Mouse (Mus musculus) heart, embryonic 16.5 days (tissue): ENCODE results near the gene Ak7. TPM values are rescaled to one million over a fixed set of nuclear protein-coding genes. Genes with fewer than 3 reads are reported as not detected.

Experiments
- ATAC-seq: fragments of 200-750 bp; cut with Nextera tagmentation; replicated peaks from 2 replicates; pipeline ENCODE4 v1.8.0; 2017; ENCODE audit warnings: moderate number of reproducible peaks; ENCODE audit not compliant: insufficient read depth, low FRiP score; ENCODE audit errors: extremely low read depth
- H3K27ac ChIP-seq: fragments of 300-500 bp; sonication (generic); 2 replicates; pipeline ENCODE4 v1.5.1; 2014; ENCODE audit warnings: mild to moderate bottlenecking, low read length, control low read depth, moderate library complexity
- H3K27me3 ChIP-seq: fragments of 300-500 bp; sonication (generic); 2 replicates; pipeline ENCODE4 v1.6.1; 2014; ENCODE audit warnings: low read length, mixed read lengths; ENCODE audit not compliant: control insufficient read depth, insufficient read depth
- H3K36me3 ChIP-seq: fragments of 300-500 bp; sonication (generic); 2 replicates; pipeline ENCODE4 v1.6.1; 2014; ENCODE audit not compliant: control insufficient read depth, insufficient read depth
- H3K4me1 ChIP-seq: fragments of 300-500 bp; sonication (generic); 2 replicates; pipeline ENCODE4 v1.6.1; 2014; ENCODE audit warnings: low read length, mixed read lengths; ENCODE audit not compliant: control insufficient read depth, insufficient read depth
- H3K4me2 ChIP-seq: fragments of 300-500 bp; sonication (generic); 2 replicates; pipeline ENCODE4 v1.6.1; 2014; ENCODE audit warnings: low read depth, mild to moderate bottlenecking, control low read depth, low read length
- H3K4me3 ChIP-seq: fragments of 300-500 bp; sonication (generic); 2 replicates; pipeline ENCODE4 v1.5.1; 2014; ENCODE audit warnings: mild to moderate bottlenecking, control low read depth, low read length
- H3K9ac ChIP-seq: fragments of 300-500 bp; sonication (generic); 2 replicates; pipeline ENCODE4 v1.6.1; 2014; ENCODE audit warnings: low read length, control low read depth
- H3K9me3 ChIP-seq: fragments of 300-500 bp; sonication (generic); replicated peaks from 2 replicates; pipeline ENCODE4 v1.6.1; 2016; ENCODE audit warnings: low read length; ENCODE audit not compliant: control insufficient read depth
- WGBS: fragments of 180-500 bp; shearing (Covaris S2); extraction: QIAGEN DNeasy Blood & Tissue Kit; methylation state at CpG from one replicate; pipeline ENCODE4 v1.1.7; 2014; 5-methylcytosine and 5-hydroxymethylcytosine counted together
- polyA plus RNA-seq: library from polyadenylated mRNA; unstranded; fragments of >200 nt; fragmentation: Nextera tagmentation; extraction: Ambion mirVana; gene quantifications from 2 replicates; pipeline ENCODE4 v1.2.1, GENCODE M21; 2015

The Ak7 gene
- polyA plus RNA-seq, 1 experiment from 2014 or later, result 0.56 TPM

DNA sequence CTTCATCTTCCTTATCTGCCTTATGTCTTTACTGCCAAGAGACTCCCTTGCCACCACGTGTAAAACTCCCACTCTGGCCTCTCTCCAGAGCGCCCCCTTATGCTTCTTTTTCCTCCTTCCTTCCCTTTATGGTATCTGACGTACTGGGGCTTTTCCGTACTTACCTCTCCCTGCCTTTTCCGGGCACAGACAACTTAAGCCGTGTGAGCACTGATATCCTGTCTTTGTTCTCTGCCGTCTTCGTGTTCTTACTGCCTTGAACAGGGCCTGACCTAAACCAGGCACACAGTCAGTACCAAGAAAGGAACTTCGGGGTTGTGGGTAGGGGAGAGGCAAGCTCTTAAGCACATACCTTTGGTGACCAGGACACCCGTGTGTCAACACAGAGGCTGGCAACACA lies 63.9 kb downstream of the Ak7 start:
- WGBS, result 44% methylated on average over 10 of the region's 10 CpGs
- no peaks in the 10 kb centered on the region for H3K36me3 ChIP-seq

GRCm38 (mm10) chr12:105774871-105775270 lies 69.1 kb downstream of the Ak7 start:
- WGBS, result 75% methylated on average over 7 of the region's 7 CpGs
- no peak for ATAC-seq
- H3K9ac ChIP-seq, result no peak overlapping the region
- no peaks in the 10 kb centered on the region for H3K27me3 ChIP-seq
- no peaks in the 10 kb centered on the region for H3K4me1 ChIP-seq
- H3K27ac ChIP-seq, result no peak overlapping the region
- no peaks in the 10 kb centered on the region for H3K9me3 ChIP-seq
- H3K4me2 ChIP-seq, result no peak overlapping the region
- no peak overlapping the region for H3K4me3 ChIP-seq
- no peaks in the 10 kb centered on the region for H3K36me3 ChIP-seq

More for the DNA sequence above, 63.9 kb downstream of the Ak7 start:
- Histone ChIP-seq H3K27me3 (no peaks in the 10 kb centered on the region), H3K27ac (peak overlapping the region; percentile 25; the same call in 1 of the 2 replicates), H3K4me3 (no peak overlapping the region), H3K9ac (no peak overlapping the region), H3K4me2 (no peak overlapping the region), H3K9me3 (no peaks in the 10 kb centered on the region), H3K4me1 (no peaks in the 10 kb centered on the region)
- ATAC-seq, result peak; percentile 52; the same call in 1 of the 2 replicates

GRCm38 (mm10) chr12:105777651-105778050 lies 71.9 kb downstream of the Ak7 start:
- 79% methylated on average over 4 of the region's 4 CpGs for WGBS
- Histone ChIP-seq H3K4me1 (no peaks in the 10 kb centered on the region), H3K4me2 (no peak overlapping the region), H3K36me3 (no peaks in the 10 kb centered on the region), H3K27ac (no peak overlapping the region), H3K9ac (no peak overlapping the region), H3K4me3 (no peak overlapping the region), H3K9me3 (no peaks in the 10 kb centered on the region), H3K27me3 (no peaks in the 10 kb centered on the region)
- no peak for ATAC-seq

GRCm38 (mm10) chr12:105784196-105784999 lies 78.6 kb downstream of the Ak7 start, which contains the start of gene Papola:
Gene Papola, plus strand, starts transcription at chr12:105784694.
- under 1% methylated on average over 72 of the region's 85 CpGs for WGBS
- Histone ChIP-seq H3K27ac (peak within 1 kb of the TSS; percentile 98), H3K36me3 (no peaks in the 10 kb centered on the region), H3K9ac (peak within 1 kb of the TSS; percentile 94), H3K4me2 (peak within 1 kb of the TSS; percentile 82), H3K9me3 (no peaks in the 10 kb centered on the region), H3K4me1 (peaks cover 16% of the 10 kb centered on the region), H3K27me3 (no peaks in the 10 kb centered on the region), H3K4me3 (peak within 1 kb of the TSS; percentile 80)
- ATAC-seq, result peak; percentile 93

- peak; percentile 80 for ATAC-seq
- under 1% methylated on average over 40 of the region's 53 CpGs for WGBS
Observed at GRCm38 (mm10) chr12:105785000-105785774, 79.4 kb downstream of the Ak7 start.

DNA sequence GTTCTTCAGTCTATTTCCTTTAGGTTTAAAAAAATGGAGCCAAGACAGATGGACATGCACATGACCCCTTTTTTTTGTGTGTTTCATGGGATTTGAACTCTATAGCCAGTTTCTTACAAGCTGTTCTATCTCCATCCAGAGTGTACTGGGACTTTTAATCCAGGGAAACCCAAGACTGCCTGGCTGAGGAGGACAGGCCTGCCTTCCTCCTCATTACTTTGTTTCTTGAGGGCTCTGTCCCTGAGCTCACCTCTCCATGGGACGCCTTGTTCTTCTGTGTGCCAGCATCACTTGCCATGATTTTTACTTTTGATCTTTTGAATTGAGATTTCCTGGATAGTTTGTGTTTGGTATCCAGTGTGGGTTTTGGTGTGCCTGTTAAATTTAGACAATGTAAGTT lies 80.3 kb downstream of the Ak7 start:
- 68% methylated on average over 1 of the region's 1 CpGs for WGBS
- no peak for ATAC-seq
- Histone ChIP-seq H3K9me3 (no peaks in the 10 kb centered on the region), H3K36me3 (no peaks in the 10 kb centered on the region), H3K4me2 (peak overlapping the region; percentile 76), H3K4me3 (peak overlapping the region; percentile 80), H3K9ac (peak overlapping the region; percentile 94), H3K27me3 (no peaks in the 10 kb centered on the region), H3K27ac (peak overlapping the region; percentile 11; the same call in 1 of the 2 replicates), H3K4me1 (peaks cover 16% of the 10 kb centered on the region)

More at GRCm38 (mm10) chr12:105785000-105785774, 79.4 kb downstream of the Ak7 start:
- no peaks in the 10 kb centered on the region for H3K36me3 ChIP-seq
- peak overlapping the region; percentile 98 for H3K27ac ChIP-seq
- H3K4me3 ChIP-seq, result peak overlapping the region; percentile 80
- peaks cover 16% of the 10 kb centered on the region for H3K4me1 ChIP-seq
- no peaks in the 10 kb centered on the region for H3K9me3 ChIP-seq
- peak overlapping the region; percentile 94 for H3K9ac ChIP-seq
- no peaks in the 10 kb centered on the region for H3K27me3 ChIP-seq
- H3K4me2 ChIP-seq, result peak overlapping the region; percentile 76

GRCm38 (mm10) chr12:105787626-105788025 lies 81.8 kb downstream of the Ak7 start:
- Histone ChIP-seq H3K36me3 (no peaks in the 10 kb centered on the region), H3K9me3 (no peaks in the 10 kb centered on the region), H3K9ac (no peak overlapping the region), H3K4me1 (peaks cover 16% of the 10 kb centered on the region), H3K4me3 (no peak overlapping the region), H3K27me3 (no peaks in the 10 kb centered on the region), H3K4me2 (no peak overlapping the region), H3K27ac (no peak overlapping the region)
- WGBS, result 98% methylated on average over 2 of the region's 2 CpGs
- ATAC-seq, result no peak

- no peak overlapping the region for H3K9ac ChIP-seq
- peaks cover 13% of the 10 kb centered on the region for H3K4me1 ChIP-seq
- H3K27me3 ChIP-seq, result no peaks in the 10 kb centered on the region
- 87% methylated on average over 6 of the region's 6 CpGs for WGBS
- H3K9me3 ChIP-seq, result no peaks in the 10 kb centered on the region
- H3K27ac ChIP-seq, result no peak overlapping the region
- H3K4me3 ChIP-seq, result no peak overlapping the region
- ATAC-seq, result no peak
- no peak overlapping the region for H3K4me2 ChIP-seq
- no peaks in the 10 kb centered on the region for H3K36me3 ChIP-seq
Observed at GRCm38 (mm10) chr12:105789885-105790284, 84.1 kb downstream of the Ak7 start.

DNA sequence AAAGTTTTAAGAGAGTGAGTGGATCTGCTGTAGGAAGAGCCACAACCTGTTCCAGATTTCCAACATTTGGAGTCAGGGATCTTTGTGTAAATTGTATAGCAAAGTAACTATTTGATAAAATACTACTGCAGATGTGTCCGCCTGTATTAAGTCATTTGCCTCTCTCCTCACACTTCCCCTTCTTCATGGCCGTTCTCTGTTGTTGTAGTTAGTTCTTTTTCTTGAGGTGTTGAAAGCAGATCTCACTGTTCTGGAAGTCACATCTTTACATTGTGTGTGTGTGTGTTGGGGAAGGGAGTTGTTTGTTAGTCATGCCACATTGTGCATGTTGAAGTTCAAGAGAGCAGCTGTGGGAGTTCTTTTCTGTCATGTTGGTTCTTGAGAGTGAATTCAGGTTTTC lies 89.1 kb downstream of the Ak7 start:
- Histone ChIP-seq H3K27ac (no peak overlapping the region), H3K9me3 (no peaks in the 10 kb centered on the region), H3K27me3 (no peaks in the 10 kb centered on the region), H3K4me1 (peaks cover 12% of the 10 kb centered on the region), H3K4me2 (no peak overlapping the region), H3K4me3 (no peak overlapping the region), H3K9ac (no peak overlapping the region), H3K36me3 (no peaks in the 10 kb centered on the region; the same call in 1 of the 2 replicates)
- WGBS, result 79% methylated on average over 2 of the region's 2 CpGs
- ATAC-seq, result no peak
